Mouse (Mus musculus) right cerebral cortex, postnatal 25 days (tissue): ENCODE data around the gene Tnfrsf8.

Experiments
- DNase-seq: peaks from one replicate; pipeline ENCODE4 v3.0.0; 2022

Tnfrsf8 gene

DNA sequence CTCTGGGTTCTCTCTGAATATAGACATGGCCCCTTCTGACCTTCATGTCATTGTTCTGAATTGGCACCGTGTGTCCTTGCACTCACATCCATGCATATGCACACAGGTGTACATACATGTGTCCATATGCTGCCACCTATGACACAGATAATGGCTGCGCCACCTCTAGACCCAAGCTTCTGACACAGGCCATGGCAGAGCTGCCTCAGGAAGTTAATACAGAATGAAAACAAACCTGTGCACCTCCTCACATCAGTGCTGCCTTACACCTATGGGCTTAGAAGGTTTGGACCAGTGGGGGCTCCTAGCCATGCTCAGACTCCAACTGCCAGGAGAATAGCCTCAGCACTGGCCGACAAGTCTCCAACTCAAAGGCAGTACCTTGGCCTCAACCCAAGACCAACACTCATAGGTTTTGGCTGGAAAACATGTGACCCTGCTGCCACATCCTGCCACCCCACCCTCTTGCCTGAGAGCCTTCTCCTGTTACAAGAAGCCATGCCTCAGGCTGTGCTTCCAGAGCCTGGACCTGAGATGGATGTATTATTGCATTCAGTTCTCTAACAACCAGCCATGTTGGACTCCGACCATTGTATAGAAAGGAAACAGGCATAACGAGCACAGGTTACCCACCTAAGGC is 85.3 kb downstream of the Tnfrsf8 start:
- no peak for DNase-seq

DNA sequence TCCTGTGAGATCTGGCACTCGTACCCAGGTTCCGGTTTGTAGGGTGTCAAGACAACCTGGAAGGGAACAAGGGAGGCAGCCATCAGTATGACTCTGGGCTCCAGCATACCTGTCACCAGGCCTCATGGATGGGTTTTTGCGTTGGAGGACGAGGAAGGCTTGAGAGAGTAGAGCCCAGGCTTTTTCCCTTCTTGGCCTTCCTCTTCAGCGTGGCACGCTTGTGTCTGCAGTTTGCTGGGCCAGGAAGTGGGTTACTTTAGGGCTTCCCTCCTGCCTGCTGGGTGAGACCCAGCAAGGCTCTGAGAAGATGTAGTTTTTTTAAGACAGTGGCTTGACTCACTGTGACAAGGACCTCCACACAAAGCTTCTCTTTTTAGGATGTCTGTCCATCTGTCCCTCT is 85.9 kb downstream of the Tnfrsf8 start:
- no peak for DNase-seq

DNA sequence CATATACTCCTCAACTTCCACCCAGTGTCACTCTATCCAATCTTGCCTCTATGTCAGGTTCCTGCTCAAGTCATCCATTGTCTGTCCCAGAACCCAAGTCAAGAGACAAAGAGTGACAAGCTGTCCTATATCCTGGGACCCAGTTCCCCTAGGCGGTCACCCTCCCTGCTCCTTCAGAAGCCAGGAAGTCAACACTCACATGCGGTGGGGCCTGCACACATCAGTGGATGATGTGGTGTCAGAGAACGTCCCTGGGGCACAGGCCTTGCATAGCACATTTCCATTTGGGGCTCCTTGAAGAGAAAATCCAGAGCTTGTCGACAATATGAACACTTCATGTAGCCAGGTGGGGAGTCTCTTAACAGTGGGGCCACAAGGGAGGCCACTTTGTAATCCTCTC is 90.4 kb downstream of the Tnfrsf8 start:
- DNase-seq: no peak

- DNase-seq: no peak
Measured at GRCm38 (mm10) chr4:145222064-145222463, 92.9 kb downstream of the Tnfrsf8 start.

DNA sequence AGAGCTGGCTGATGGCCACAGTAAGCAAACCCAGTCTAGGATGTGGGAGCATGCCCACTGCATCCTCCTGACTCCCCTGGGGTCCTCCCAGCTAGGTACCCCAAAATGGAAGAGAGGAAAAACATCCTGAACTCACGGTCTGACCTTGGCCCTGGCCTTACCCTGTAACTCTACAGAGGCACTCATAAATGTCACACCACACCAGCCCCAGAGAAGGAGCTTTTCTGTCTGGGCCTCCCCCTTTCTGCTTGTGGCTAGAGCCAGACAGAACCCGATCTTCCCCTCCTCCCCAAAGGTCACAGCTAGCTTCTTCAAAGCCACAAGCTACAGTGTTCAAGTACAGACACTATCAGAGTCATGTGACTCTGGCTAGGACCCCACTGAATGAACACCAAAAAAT is 93.6 kb downstream of the Tnfrsf8 start:
- no peak for DNase-seq

GRCm38 (mm10) chr4:145220001-145220400 is 95.0 kb downstream of the Tnfrsf8 start:
- no peak for DNase-seq

- DNase-seq: no peak
Measured at GRCm38 (mm10) chr4:145219240-145219985, 95.6 kb downstream of the Tnfrsf8 start.

DNA sequence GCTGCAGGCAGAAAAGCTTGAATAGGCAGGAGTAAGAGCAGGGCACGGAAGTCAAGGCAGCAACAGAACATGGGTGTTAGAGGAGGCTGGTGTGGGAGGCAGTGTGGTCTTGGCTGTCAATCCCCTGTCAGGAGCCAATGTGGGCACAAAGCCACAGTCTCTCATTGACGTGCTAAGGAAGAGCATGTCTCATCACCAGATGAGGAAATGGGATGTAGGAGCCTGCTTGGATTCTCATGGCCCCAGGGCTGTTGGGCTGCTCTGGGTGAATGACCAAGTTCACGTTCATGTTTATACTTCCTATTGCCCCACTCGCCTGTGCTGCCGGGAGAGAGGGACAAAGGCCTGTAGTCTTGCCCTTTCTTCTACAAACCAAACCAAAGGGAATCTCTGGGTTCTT is 97.1 kb downstream of the Tnfrsf8 start:
- DNase-seq: no peak
